Mouse (Mus musculus) left cerebral cortex, postnatal 25 days (tissue): ENCODE data around the gene Eif2a. TPM values are rescaled to one million over a fixed set of nuclear protein-coding genes. Genes with fewer than 3 reads are reported as not detected.
"Not testable (repeated sequence)": the region's sequence is repeated elsewhere in the genome, so short reads cannot be mapped to it uniquely, and the experiment has no call there.

Source experiments
- DNase-seq, 2 experiments: peaks; one replicate each; pipeline ENCODE4 v3.0.0; 2022; ENCODE audit warnings: low spot score in 2 of 2, mixed read lengths in 1 of 2
- intact Hi-C: fragments of 180-260 bp; cut with DNase I; formaldehyde crosslinking; loops from one replicate; pipeline ENCODE4 v1.15.1; 2025
- total RNA-seq, 2 experiments: library from RNA; stranded (reverse); gene quantifications; 2 replicates each; pipeline ENCODE4 v1.2.3; 2021

Gene Eif2a
- total RNA-seq, 2 experiments from 2014 or later = 40.8 to 42.2 TPM

DNA sequence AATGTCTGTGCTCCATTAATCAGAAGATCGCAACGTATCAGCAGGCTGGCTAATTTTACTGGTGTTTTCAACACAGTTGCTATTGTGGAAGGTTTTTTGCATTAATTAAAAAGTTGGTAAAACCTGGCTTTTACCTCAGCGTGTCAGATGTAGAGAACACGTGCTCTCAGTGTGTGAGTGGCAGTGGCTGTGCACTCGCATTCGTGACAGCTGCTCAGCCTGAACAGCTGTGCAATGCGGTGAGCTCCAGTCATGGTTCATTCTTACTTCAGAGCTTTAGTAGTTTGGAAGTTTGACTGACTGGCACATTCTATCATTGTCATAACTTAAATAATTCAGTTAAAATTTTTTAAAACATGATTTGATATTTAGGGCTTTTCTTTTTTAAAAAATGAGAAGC is 67.0 kb downstream of the Eif2a start:
- intact Hi-C loops = not testable (repeated sequence)

DNA sequence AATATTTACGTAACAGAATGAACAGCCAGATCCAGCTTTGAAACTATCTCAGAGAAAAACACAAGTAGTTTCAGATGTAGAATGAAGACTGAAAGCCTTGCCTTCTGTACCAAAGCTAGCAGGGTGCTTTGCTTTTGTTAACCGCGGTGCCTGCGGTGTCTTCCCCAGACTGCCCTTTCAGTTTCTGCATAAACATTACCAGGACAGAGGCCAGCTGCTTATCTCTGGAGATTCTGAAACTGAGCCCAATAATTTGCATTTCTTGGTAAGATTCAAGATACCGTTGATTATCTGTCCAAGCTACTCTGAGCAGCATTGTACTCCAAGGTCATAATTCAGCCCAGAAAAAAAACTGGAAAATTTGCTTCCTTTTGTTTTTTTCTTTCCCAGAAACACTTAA is 68.0 kb downstream of the Eif2a start:
- intact Hi-C loops = no loop called here
- DNase-seq = no peak

More for the DNA sequence above, 67.0 kb downstream of the Eif2a start:
- DNase-seq = not testable (repeated sequence)

Other genes starting within 250 kb of the Eif2a start
- gene Tsc22d2, start 111.1 kb upstream of the Eif2a start, total RNA-seq = 10 to 100 TPM; 34.7 to 35.2 TPM
- gene Serp1, start 71 bp downstream of the Eif2a start, total RNA-seq = 10 to 100 TPM; 23.4 to 25.4 TPM
- 100 to 1,000 TPM; 149 to 153 TPM for gene Selenot, start 50.8 kb downstream of the Eif2a start, total RNA-seq
- gene Erich6, start 111.4 kb downstream of the Eif2a start, total RNA-seq = 1 to 10 TPM; 1.1 to 1.5 TPM
- 10 to 100 TPM; 18.0 to 18.7 TPM for gene Siah2, start 166.6 kb downstream of the Eif2a start, total RNA-seq